8 mouse cellular contexts compared by ENCODE assay signal in genomic region chr2:128127121-128127671, GRCm38 (mm10). TPM values are rescaled to one million over a fixed set of nuclear protein-coding genes. Genes with fewer than 3 reads are reported as not detected.
DNase-seq lines count a peak whose midpoint lies in the region; ATAC-seq and TF ChIP-seq lines count a peak whose summit lies in the region.

No protein-coding gene starts in this region.

- TF ChIP-seq POLR2A in embryonic fibroblast, embryonic 13.5 days (IDR thresholded peaks at IDR 0.05; ENCODE audit: low read depth, low read length): peak; percentile 42

- no peaks in the 10 kb centered on the region for H3K9me3 ChIP-seq in heart, embryonic 10.5 days
- no peaks in the 10 kb centered on the region for H3K9me3 ChIP-seq in kidney, embryonic 15.5 days (replicated peaks)
- no peaks in the 10 kb centered on the region for H3K9me3 ChIP-seq in limb, embryonic 15.5 days
- H3K9me3 ChIP-seq in midbrain, postnatal 0 days (ENCODE audit: low read length): no peaks in the 10 kb centered on the region

- no peak for TF ChIP-seq CTCF in embryonic fibroblast, embryonic 13.5 days (IDR thresholded peaks at IDR 0.05; ENCODE audit: borderline replicate concordance, insufficient read depth, low read length)
- no peak; the same call in 1 of the 2 replicates for TF ChIP-seq CTCF in midbrain, postnatal 0 days (IDR thresholded peaks at IDR 0.05)

- H3K27me3 ChIP-seq in heart, embryonic 10.5 days (ENCODE audit: insufficient read depth, poor library complexity, severe bottlenecking): peaks cover 15% of the 10 kb centered on the region
- peaks cover 28% of the 10 kb centered on the region for H3K27me3 ChIP-seq in kidney, embryonic 15.5 days
- H3K27me3 ChIP-seq in limb, embryonic 15.5 days: peaks cover 23% of the 10 kb centered on the region
- peaks cover 21% of the 10 kb centered on the region for H3K27me3 ChIP-seq in midbrain, postnatal 0 days (ENCODE audit: insufficient read depth, low read length)

- peak; percentile 91 for ATAC-seq in kidney, embryonic 15.5 days (replicated peaks; ENCODE audit: low FRiP score)
- ATAC-seq in limb, embryonic 15.5 days (ENCODE audit: insufficient number of reproducible peaks, low FRiP score, low TSS enrichment, low read depth): peak; percentile 86
- ATAC-seq in midbrain, postnatal 0 days (ENCODE audit: low FRiP score): peak; percentile 88

- H3K27ac ChIP-seq in embryonic fibroblast, embryonic 13.5 days (ENCODE audit: insufficient read depth, low read length): no peak overlapping the region
- H3K27ac ChIP-seq in heart, embryonic 10.5 days: peak overlapping the region; percentile 97
- peak overlapping the region; percentile 95 for H3K27ac ChIP-seq in kidney, embryonic 15.5 days
- H3K27ac ChIP-seq in limb, embryonic 15.5 days: peak overlapping the region; percentile 92
- peak overlapping the region; percentile 43; the same call in 1 of the 2 replicates for H3K27ac ChIP-seq in midbrain, postnatal 0 days (ENCODE audit: low read depth, low read length)

- peaks cover 21% of the 10 kb centered on the region for H3K36me3 ChIP-seq in heart, embryonic 10.5 days
- H3K36me3 ChIP-seq in kidney, embryonic 15.5 days: peaks cover 33% of the 10 kb centered on the region
- H3K36me3 ChIP-seq in limb, embryonic 15.5 days: peaks cover 11% of the 10 kb centered on the region
- no peaks in the 10 kb centered on the region for H3K36me3 ChIP-seq in midbrain, postnatal 0 days (ENCODE audit: insufficient read depth, low read length)

- peak; percentile 93 for DNase-seq in B cell, adult 2 months
- peak; percentile 94 for DNase-seq in brain, adult 2 months (ENCODE audit: low read depth, low spot score)
- DNase-seq in heart, embryonic 10.5 days (ENCODE audit: low spot score): peak; percentile 97
- DNase-seq in midbrain, postnatal 0 days (ENCODE audit: low spot score): peak; percentile 94
- peak; percentile 96 for DNase-seq in spleen, postnatal 36 days (ENCODE audit: low spot score in 2 of 2)

- H3K4me3 ChIP-seq in embryonic fibroblast, embryonic 13.5 days (ENCODE audit: insufficient read depth, low read length): peak overlapping the region; percentile 70
- peak overlapping the region; percentile 91 for H3K4me3 ChIP-seq in heart, embryonic 10.5 days
- peak overlapping the region; percentile 77 for H3K4me3 ChIP-seq in kidney, embryonic 15.5 days (replicated peaks)
- H3K4me3 ChIP-seq in limb, embryonic 15.5 days: peak overlapping the region; percentile 75
- H3K4me3 ChIP-seq in midbrain, postnatal 0 days (ENCODE audit: low read depth, low read length): peak overlapping the region; percentile 66

- H3K4me1 ChIP-seq in embryonic fibroblast, embryonic 13.5 days (ENCODE audit: control insufficient read depth, insufficient read depth, low read length): peaks cover 5% of the 10 kb centered on the region
- H3K4me1 ChIP-seq in heart, embryonic 10.5 days: peaks cover 48% of the 10 kb centered on the region
- H3K4me1 ChIP-seq in kidney, embryonic 15.5 days: peaks cover 60% of the 10 kb centered on the region
- peaks cover 57% of the 10 kb centered on the region for H3K4me1 ChIP-seq in limb, embryonic 15.5 days
- H3K4me1 ChIP-seq in midbrain, postnatal 0 days (ENCODE audit: insufficient read depth, low read length): peaks cover 17% of the 10 kb centered on the region; the same call in 1 of the 2 replicates

- peak overlapping the region; percentile 97 for H3K4me2 ChIP-seq in kidney, embryonic 15.5 days
- H3K4me2 ChIP-seq in limb, embryonic 15.5 days: peak overlapping the region; percentile 98
- peak overlapping the region; percentile 98 for H3K4me2 ChIP-seq in midbrain, postnatal 0 days (ENCODE audit: low read depth, low read length, poor library complexity, severe bottlenecking)

- under 1% methylated on average over 67 of the region's 67 CpGs for WGBS in heart, embryonic 10.5 days
- WGBS in kidney, embryonic 15.5 days: 1% methylated on average over 62 of the region's 67 CpGs
- under 1% methylated on average over 57 of the region's 67 CpGs for WGBS in limb, embryonic 15.5 days
- WGBS in midbrain, postnatal 0 days: under 1% methylated on average over 58 of the region's 67 CpGs

- peak overlapping the region; percentile 71 for H3K9ac ChIP-seq in kidney, embryonic 15.5 days
- H3K9ac ChIP-seq in limb, embryonic 15.5 days: peak overlapping the region; percentile 67
- H3K9ac ChIP-seq in midbrain, postnatal 0 days (replicated peaks; ENCODE audit: low read length, poor library complexity, severe bottlenecking): peak overlapping the region; percentile 42; the same call in 1 of the 2 replicates

RNA-seq across cellular contexts. Expression of gene Bcl2l11, which starts 1.4 kb away (rescaled TPM):
- 16.4 and 22.3 TPM in 2 replicates for polyA plus RNA-seq in embryonic fibroblast, embryonic 13.5 days (2011; ENCODE audit: insufficient read length, low read depth, missing spikeins)
- polyA plus RNA-seq in heart, embryonic 10.5 days (2016; fragmentation: Nextera tagmentation; extraction: Ambion mirVana): 16.9 and 17.4 TPM in 2 replicates
- polyA plus RNA-seq in kidney, embryonic 15.5 days (2015; fragmentation: Nextera tagmentation; extraction: Ambion mirVana): 28.7 and 29.8 TPM in 2 replicates
- 16.0 and 19.7 TPM in 2 replicates for polyA plus RNA-seq in limb, embryonic 15.5 days (2015; fragmentation: Nextera tagmentation; extraction: Ambion mirVana)
- total RNA-seq in midbrain, postnatal 0 days (2014; rRNA removed): 6.5 and 13.1 TPM in 2 replicates
- polyA plus RNA-seq in midbrain, postnatal 0 days (2015; fragmentation: Nextera tagmentation; extraction: Ambion mirVana): 3.7 and 5.1 TPM in 2 replicates
